Mouse (Mus musculus): ENCODE results near the gene Olfr1313. TPM values are rescaled to one million over a fixed set of nuclear protein-coding genes. Genes with fewer than 3 reads are reported as not detected.

Gene Olfr1313
- not detected for polyA plus RNA-seq (2014; fragmentation: Illumina TruSeq; extraction: RNeasy Lipid Tissue Mini Kit (QIAGEN cat#74804); ENCODE audit: low read depth, low replicate concordance)

GRCm38 (mm10) chr2:112077743-112078142 is at the start of gene Olfr1313:
Olfr1313 (minus strand) TSS chr2:112077843.

GRCm38 (mm10) chr2:112115340-112115739 is 37.7 kb upstream of the Olfr1313 start, which contains the start of gene Olfr1315-ps1:
Olfr1315-ps1 (minus strand) TSS chr2:112115440.

DNA sequence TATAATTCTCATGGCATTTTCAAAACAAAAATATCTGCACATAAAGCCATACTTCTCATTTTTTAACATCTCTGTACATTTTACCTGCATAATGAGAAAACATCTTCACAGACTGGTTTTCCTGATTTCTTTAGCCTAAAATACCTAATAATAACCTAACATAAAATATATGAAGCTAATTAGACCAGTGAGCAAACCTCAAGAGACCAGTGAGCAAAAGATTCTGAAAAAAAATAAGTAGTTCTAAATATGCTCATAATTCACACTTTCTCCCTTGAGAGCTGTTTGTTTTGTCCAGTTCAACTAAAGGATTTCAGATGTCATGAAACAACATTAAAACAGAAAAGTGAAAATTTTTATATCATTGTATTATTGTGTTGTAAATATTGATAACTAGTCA is 19.0 kb upstream of the Olfr1313 start, which contains the start of gene Olfr1314:
TSS of gene Olfr1314 (minus strand) at position 101 of the 400 bp plus-strand sequence.

GRCm38 (mm10) chr2:112050138-112050537 is 27.5 kb downstream of the Olfr1313 start, which contains the start of gene Olfr1312:
Olfr1312 (minus strand) TSS chr2:112050238.

GRCm38 (mm10) chr2:112024312-112024711 is 53.3 kb downstream of the Olfr1313 start, which contains the start of gene Olfr1311:
Olfr1311 (minus strand) TSS chr2:112024412.

Other genes starting within 250 kb of the Olfr1313 start
- not detected for gene Olfr1305, start 200.7 kb downstream of the Olfr1313 start, polyA plus RNA-seq (2014; fragmentation: Illumina TruSeq; extraction: RNeasy Lipid Tissue Mini Kit (QIAGEN cat#74804); ENCODE audit: low read depth, low replicate concordance)
- gene Olfr1306, start 161.6 kb downstream of the Olfr1313 start, polyA plus RNA-seq (2014; fragmentation: Illumina TruSeq; extraction: RNeasy Lipid Tissue Mini Kit (QIAGEN cat#74804); ENCODE audit: low read depth, low replicate concordance), result not detected
- not detected for gene Olfr1307, start 128.4 kb downstream of the Olfr1313 start, polyA plus RNA-seq (2014; fragmentation: Illumina TruSeq; extraction: RNeasy Lipid Tissue Mini Kit (QIAGEN cat#74804); ENCODE audit: low read depth, low replicate concordance)
- gene Olfr1308, start 112.9 kb downstream of the Olfr1313 start, polyA plus RNA-seq (2014; fragmentation: Illumina TruSeq; extraction: RNeasy Lipid Tissue Mini Kit (QIAGEN cat#74804); ENCODE audit: low read depth, low replicate concordance), result not detected
- not detected for gene Olfr1309, start 87.6 kb downstream of the Olfr1313 start, polyA plus RNA-seq (2014; fragmentation: Illumina TruSeq; extraction: RNeasy Lipid Tissue Mini Kit (QIAGEN cat#74804); ENCODE audit: low read depth, low replicate concordance)
- not detected for gene Olfr1310, start 65.1 kb downstream of the Olfr1313 start, polyA plus RNA-seq (2014; fragmentation: Illumina TruSeq; extraction: RNeasy Lipid Tissue Mini Kit (QIAGEN cat#74804); ENCODE audit: low read depth, low replicate concordance)
- not detected for gene Olfr1311, start 53.4 kb downstream of the Olfr1313 start, polyA plus RNA-seq (2014; fragmentation: Illumina TruSeq; extraction: RNeasy Lipid Tissue Mini Kit (QIAGEN cat#74804); ENCODE audit: low read depth, low replicate concordance)
- gene Olfr1312, start 27.6 kb downstream of the Olfr1313 start, polyA plus RNA-seq (2014; fragmentation: Illumina TruSeq; extraction: RNeasy Lipid Tissue Mini Kit (QIAGEN cat#74804); ENCODE audit: low read depth, low replicate concordance), result not detected
- gene Olfr1314, start 18.9 kb upstream of the Olfr1313 start, polyA plus RNA-seq (2014; fragmentation: Illumina TruSeq; extraction: RNeasy Lipid Tissue Mini Kit (QIAGEN cat#74804); ENCODE audit: low read depth, low replicate concordance), result not detected
- gene Olfr1315-ps1, start 37.6 kb upstream of the Olfr1313 start, polyA plus RNA-seq (2014; fragmentation: Illumina TruSeq; extraction: RNeasy Lipid Tissue Mini Kit (QIAGEN cat#74804); ENCODE audit: low read depth, low replicate concordance), result not detected
- gene Olfr1316, start 57.1 kb upstream of the Olfr1313 start, polyA plus RNA-seq (2014; fragmentation: Illumina TruSeq; extraction: RNeasy Lipid Tissue Mini Kit (QIAGEN cat#74804); ENCODE audit: low read depth, low replicate concordance), result not detected
- not detected for gene Olfr1317, start 62.5 kb upstream of the Olfr1313 start, polyA plus RNA-seq (2014; fragmentation: Illumina TruSeq; extraction: RNeasy Lipid Tissue Mini Kit (QIAGEN cat#74804); ENCODE audit: low read depth, low replicate concordance)
- not detected for gene Olfr1318, start 76.4 kb upstream of the Olfr1313 start, polyA plus RNA-seq (2014; fragmentation: Illumina TruSeq; extraction: RNeasy Lipid Tissue Mini Kit (QIAGEN cat#74804); ENCODE audit: low read depth, low replicate concordance)
- gene Lpcat4, start 161.6 kb upstream of the Olfr1313 start, polyA plus RNA-seq (2014; fragmentation: Illumina TruSeq; extraction: RNeasy Lipid Tissue Mini Kit (QIAGEN cat#74804); ENCODE audit: low read depth, low replicate concordance), result not detected
- not detected for gene Nutm1, start 181.4 kb upstream of the Olfr1313 start, polyA plus RNA-seq (2014; fragmentation: Illumina TruSeq; extraction: RNeasy Lipid Tissue Mini Kit (QIAGEN cat#74804); ENCODE audit: low read depth, low replicate concordance)
- 59.7 TPM for gene Nop10, start 184.1 kb upstream of the Olfr1313 start, polyA plus RNA-seq (2014; fragmentation: Illumina TruSeq; extraction: RNeasy Lipid Tissue Mini Kit (QIAGEN cat#74804); ENCODE audit: low read depth, low replicate concordance)
- 55.3 TPM for gene Slc12a6, start 188.0 kb upstream of the Olfr1313 start, polyA plus RNA-seq (2014; fragmentation: Illumina TruSeq; extraction: RNeasy Lipid Tissue Mini Kit (QIAGEN cat#74804); ENCODE audit: low read depth, low replicate concordance)
- 4.4 TPM for gene Gm21985, start 188.5 kb upstream of the Olfr1313 start, polyA plus RNA-seq (2014; fragmentation: Illumina TruSeq; extraction: RNeasy Lipid Tissue Mini Kit (QIAGEN cat#74804); ENCODE audit: low read depth, low replicate concordance)